ENCODE assay signal across 26 mouse cellular contexts in genomic region chr1:98714307-98714706, GRCm38 (mm10).
"Had no signal": no experiment of that assay in that cellular context is flagged by ENCODE, and none has a peak within 500 bp of the region (broad histone marks: within the 10 kb centered on the region; RNA-seq: fewer than 3 reads in every experiment).

No protein-coding gene starts in this region.

- H3K4me1 ChIP-seq: heart, embryonic 10.5 days; heart, embryonic 12.5 days; hindbrain, embryonic 10.5 days; hindbrain, embryonic 12.5 days; intestine, embryonic 15.5 days; limb, embryonic 10.5 days; limb, embryonic 12.5 days had no signal

- H3K4me3 ChIP-seq: gastrocnemius, adult 2 months; heart, embryonic 10.5 days; heart, embryonic 12.5 days; hindbrain, embryonic 10.5 days; hindbrain, embryonic 12.5 days; intestine, embryonic 15.5 days; layer of hippocampus, adult 2 months; left cerebral cortex, adult 2 months; limb, embryonic 10.5 days; limb, embryonic 12.5 days had no signal

- ATAC-seq: hindbrain, embryonic 16.5 days; inflammation-experienced regulatory T-cells, adult 6 months; intestine, embryonic 15.5 days; intestine, postnatal 0 days had no signal

- H3K9me3 ChIP-seq: heart, embryonic 10.5 days; heart, embryonic 12.5 days; hindbrain, embryonic 10.5 days; hindbrain, embryonic 12.5 days; intestine, embryonic 15.5 days; limb, embryonic 10.5 days; limb, embryonic 12.5 days had no signal

- H3K4me2 ChIP-seq: heart, embryonic 12.5 days; hindbrain, embryonic 12.5 days; hindbrain, embryonic 14.5 days; intestine, embryonic 15.5 days; limb, embryonic 12.5 days; liver, embryonic 11.5 days had no signal

- H3K9ac ChIP-seq: heart, embryonic 12.5 days; hindbrain, embryonic 12.5 days; hindbrain, embryonic 14.5 days; intestine, embryonic 15.5 days; limb, embryonic 12.5 days had no signal

- H3K36me3 ChIP-seq: heart, embryonic 10.5 days; heart, embryonic 12.5 days; hindbrain, embryonic 10.5 days; hindbrain, embryonic 12.5 days; intestine, embryonic 15.5 days; limb, embryonic 10.5 days; limb, embryonic 12.5 days had no signal

- DNase-seq: gastrocnemius, adult 2 months; gastrocnemius, postnatal 10 days; gastrocnemius, postnatal 25 days; heart, adult 18-20 months; heart, postnatal 10 days; heart, postnatal 4 days; kidney, adult 18-20 months; kidney, adult 8-10 months; kidney, postnatal 10 days; kidney, postnatal 25 days; kidney, postnatal 4 days; liver had no signal

- H3K27me3 ChIP-seq: heart, embryonic 12.5 days; hindbrain, embryonic 12.5 days; intestine, embryonic 15.5 days; limb, embryonic 12.5 days had no signal

- H3K27ac ChIP-seq: gastrocnemius, adult 2 months; heart, embryonic 10.5 days; hindbrain, embryonic 10.5 days; hindbrain, embryonic 12.5 days; hindbrain, embryonic 14.5 days; intestine, embryonic 15.5 days; layer of hippocampus, adult 2 months; left cerebral cortex, adult 2 months; limb, embryonic 10.5 days; limb, embryonic 12.5 days had no signal
